Mouse (Mus musculus): Measurements from ENCODE around the gene B2m. TPM values are rescaled to one million over a fixed set of nuclear protein-coding genes. Genes with fewer than 3 reads are reported as not detected.

Gene B2m
- polyA plus RNA-seq, 1 experiment from 2014 or later, result 1,317 TPM

DNA sequence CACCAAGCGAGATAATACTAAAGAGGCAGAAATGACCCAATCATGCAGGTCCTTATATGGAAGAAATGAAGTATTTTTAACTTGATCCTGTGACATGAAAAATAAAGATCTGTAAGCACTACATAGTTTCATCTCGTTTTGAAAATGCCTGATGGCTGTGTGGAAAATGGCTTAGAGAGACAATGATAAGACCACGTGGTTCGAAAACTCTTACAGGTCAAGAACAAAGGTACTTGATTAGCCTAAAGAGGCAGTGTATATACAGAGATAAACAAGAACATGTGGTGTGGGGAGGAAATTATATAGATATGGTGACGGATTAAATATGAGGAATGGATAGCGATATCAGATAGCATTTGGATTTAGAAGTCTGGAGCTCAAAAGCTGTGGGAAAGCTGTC is 23.8 kb downstream of the B2m start:
- WGBS (ENCODE audit: insufficient replicate concordance), result 59% methylated on average over 6 of the region's 6 CpGs
- no peak overlapping the region for H3K9ac ChIP-seq (replicated peaks)
- DNase-seq (no peak), ATAC-seq (no peak)
- no peak overlapping the region for H3K4me2 ChIP-seq (ENCODE audit: low read depth, low read length)
- H3K27ac ChIP-seq (ENCODE audit: low read depth), result no peak overlapping the region
- no peak overlapping the region for H3K4me3 ChIP-seq (ENCODE audit: low read depth, low read length)
- no peaks in the 10 kb centered on the region for H3K36me3 ChIP-seq (replicated peaks; ENCODE audit: insufficient read depth, low read length)
- TF ChIP-seq EP300 (IDR thresholded peaks at IDR 0.05; ENCODE audit: low read depth) (no peak), CTCF (IDR thresholded peaks at IDR 0.05; ENCODE audit: low read depth) (no peak)
- H3K27me3 ChIP-seq (ENCODE audit: insufficient read depth, low read length), result no peaks in the 10 kb centered on the region
- H3K9me3 ChIP-seq (ENCODE audit: low read length), result no peaks in the 10 kb centered on the region
- no peaks in the 10 kb centered on the region for H3K4me1 ChIP-seq (ENCODE audit: insufficient read depth)

DNA sequence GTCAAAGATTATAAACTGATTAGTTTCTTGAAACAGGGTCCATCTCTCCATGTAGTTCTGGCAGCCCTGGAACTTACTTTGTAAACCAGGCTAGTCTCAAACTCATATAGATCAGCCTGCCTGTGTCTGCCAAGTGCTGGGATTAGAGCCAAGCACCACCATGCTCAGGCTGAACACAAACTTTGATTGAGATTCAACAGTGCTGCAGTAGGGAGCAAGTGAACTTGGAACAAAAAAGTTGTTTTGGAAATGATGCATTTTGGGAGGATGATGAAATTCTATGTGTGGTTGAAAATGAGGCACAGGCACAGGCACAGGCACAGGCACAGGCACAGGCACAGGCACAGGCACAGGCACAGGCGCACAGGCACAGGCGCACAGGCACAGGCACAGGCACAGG is 24.7 kb downstream of the B2m start:
- TF ChIP-seq CTCF (IDR thresholded peaks at IDR 0.05; ENCODE audit: low read depth) (no peak), EP300 (IDR thresholded peaks at IDR 0.05; ENCODE audit: low read depth) (no peak)
- no peak overlapping the region for H3K4me3 ChIP-seq (ENCODE audit: low read depth, low read length)
- ATAC-seq (no peak), DNase-seq (no peak)
- no peak overlapping the region for H3K4me2 ChIP-seq (ENCODE audit: low read depth, low read length)
- H3K27ac ChIP-seq (ENCODE audit: low read depth), result no peak overlapping the region
- H3K9ac ChIP-seq (replicated peaks), result no peak overlapping the region
- 94% methylated on average over 2 of the region's 2 CpGs for WGBS (ENCODE audit: insufficient replicate concordance)
- H3K27me3 ChIP-seq (ENCODE audit: insufficient read depth, low read length), result no peaks in the 10 kb centered on the region
- no peaks in the 10 kb centered on the region for H3K36me3 ChIP-seq (replicated peaks; ENCODE audit: insufficient read depth, low read length)
- H3K4me1 ChIP-seq (ENCODE audit: insufficient read depth), result no peaks in the 10 kb centered on the region
- H3K9me3 ChIP-seq (ENCODE audit: low read length), result no peaks in the 10 kb centered on the region

DNA sequence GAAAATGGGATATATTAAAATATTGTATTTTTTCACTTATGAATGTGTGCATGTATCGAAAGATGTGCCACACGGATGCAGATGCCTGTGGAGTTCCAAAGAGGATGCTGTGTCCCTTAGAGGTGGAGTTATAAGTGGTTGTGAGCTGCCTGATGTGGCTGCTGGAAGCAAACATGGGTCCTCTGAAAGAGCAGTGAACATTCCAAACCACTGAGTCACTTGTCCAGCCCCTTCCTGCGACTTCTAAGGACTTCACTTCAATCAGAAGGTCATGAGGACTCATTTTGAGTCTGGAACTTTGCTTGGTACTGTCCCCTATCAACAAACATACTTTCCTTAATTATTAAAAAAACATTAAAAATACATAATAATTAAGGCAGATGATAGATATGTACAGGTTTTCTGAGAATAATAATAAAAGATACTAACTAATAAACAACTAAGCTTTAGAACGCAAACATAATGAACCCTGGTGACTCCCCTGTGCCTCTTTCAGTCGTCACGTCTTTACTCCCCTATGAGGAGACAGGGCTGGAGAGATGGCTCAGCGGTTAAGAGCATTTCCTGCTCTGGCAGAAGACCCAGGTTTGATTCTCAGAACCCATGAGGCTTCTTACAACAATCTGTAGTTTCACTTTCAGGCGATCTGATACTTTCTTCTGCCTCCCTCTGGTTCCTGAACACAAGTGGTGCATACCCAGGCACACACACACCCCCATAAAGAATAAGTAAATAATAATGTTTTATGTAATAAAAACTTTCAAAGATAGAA is 32.8 kb downstream of the B2m start:
- no peak overlapping the region for H3K4me2 ChIP-seq (ENCODE audit: low read depth, low read length)
- H3K9me3 ChIP-seq (ENCODE audit: low read length), result no peaks in the 10 kb centered on the region
- no peaks in the 10 kb centered on the region for H3K4me1 ChIP-seq (ENCODE audit: insufficient read depth)
- DNase-seq, result no peak
- no peak overlapping the region for H3K27ac ChIP-seq (ENCODE audit: low read depth)
- no peaks in the 10 kb centered on the region for H3K36me3 ChIP-seq (replicated peaks; ENCODE audit: insufficient read depth, low read length)
- H3K27me3 ChIP-seq (ENCODE audit: insufficient read depth, low read length), result no peaks in the 10 kb centered on the region
- TF ChIP-seq EP300 (IDR thresholded peaks at IDR 0.05; ENCODE audit: low read depth) (no peak), CTCF (IDR thresholded peaks at IDR 0.05; ENCODE audit: low read depth) (no peak)
- WGBS (ENCODE audit: insufficient replicate concordance), result 62% methylated on average over 8 of the region's 8 CpGs
- no peak for ATAC-seq
- H3K4me3 ChIP-seq (ENCODE audit: low read depth, low read length), result no peak overlapping the region
- H3K9ac ChIP-seq (replicated peaks), result no peak overlapping the region

DNA sequence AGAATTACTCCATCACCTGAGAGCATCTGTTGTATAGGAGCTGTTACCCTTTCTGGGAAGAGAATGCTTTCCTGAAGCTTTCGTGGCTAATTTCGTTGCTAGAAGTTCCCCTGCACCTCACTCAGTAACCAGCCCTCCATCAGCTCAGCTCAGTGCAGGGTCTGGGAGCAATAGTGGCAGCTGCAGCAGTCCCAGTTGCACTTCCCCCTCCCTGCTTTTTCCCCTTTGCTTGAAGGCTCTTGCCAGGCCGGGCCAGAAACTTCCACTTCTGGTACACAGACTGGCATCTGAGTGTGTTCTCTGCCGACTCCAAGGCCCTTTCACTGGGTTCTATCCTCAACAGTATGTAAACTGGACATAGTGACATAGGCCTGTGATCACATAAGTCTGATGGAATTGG is 37.6 kb downstream of the B2m start:
- no peak for DNase-seq
- 76% methylated on average over 4 of the region's 4 CpGs for WGBS (ENCODE audit: insufficient replicate concordance)
- ATAC-seq, result no peak
- Histone ChIP-seq H3K36me3 (replicated peaks; ENCODE audit: insufficient read depth, low read length) (no peaks in the 10 kb centered on the region), H3K4me3 (ENCODE audit: low read depth, low read length) (no peak overlapping the region), H3K9ac (replicated peaks) (no peak overlapping the region), H3K4me1 (ENCODE audit: insufficient read depth) (no peaks in the 10 kb centered on the region), H3K4me2 (ENCODE audit: low read depth, low read length) (no peak overlapping the region), H3K27ac (ENCODE audit: low read depth) (no peak overlapping the region), H3K27me3 (ENCODE audit: insufficient read depth, low read length) (no peaks in the 10 kb centered on the region), H3K9me3 (ENCODE audit: low read length) (no peaks in the 10 kb centered on the region)
- TF ChIP-seq EP300 (IDR thresholded peaks at IDR 0.05; ENCODE audit: low read depth) (no peak), CTCF (IDR thresholded peaks at IDR 0.05; ENCODE audit: low read depth) (no peak)

DNA sequence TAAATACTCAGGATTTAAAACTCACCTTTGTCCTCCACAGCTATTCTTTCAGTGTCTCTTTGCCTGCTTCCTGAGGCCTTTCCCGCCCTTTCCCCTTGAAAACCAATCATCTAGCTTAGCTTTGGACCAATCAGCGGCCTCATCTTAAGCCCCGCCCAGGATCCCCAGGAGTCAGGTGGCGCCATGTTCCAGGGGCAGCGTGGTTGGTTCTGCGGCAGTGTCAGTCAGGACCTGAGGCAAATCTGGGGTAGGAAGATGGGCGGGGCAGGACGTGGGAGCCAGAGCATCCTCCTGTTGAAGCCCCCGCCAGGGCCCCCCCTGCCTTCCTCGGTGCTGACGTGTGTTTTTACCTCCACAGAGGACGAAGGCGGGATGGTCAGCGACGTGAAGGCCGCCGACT is 38.6 kb downstream of the B2m start, which contains the start of the genes Patl2 and Terb2:
Gene Patl2 (minus strand): TSS at position 84 of the 400 bp plus-strand sequence.
Gene Terb2 (plus strand): TSS at position 167 of the 400 bp plus-strand sequence.
- ATAC-seq, result no peak
- H3K4me1 ChIP-seq (ENCODE audit: insufficient read depth), result no peaks in the 10 kb centered on the region
- H3K27me3 ChIP-seq (ENCODE audit: insufficient read depth, low read length), result no peaks in the 10 kb centered on the region
- H3K36me3 ChIP-seq (replicated peaks; ENCODE audit: insufficient read depth, low read length), result no peaks in the 10 kb centered on the region
- H3K27ac ChIP-seq (ENCODE audit: low read depth), result no peak within 1 kb of the TSS
- no peak within 1 kb of the TSS for H3K4me3 ChIP-seq (ENCODE audit: low read depth, low read length)
- no peak within 1 kb of the TSS for H3K9ac ChIP-seq (replicated peaks)
- H3K4me2 ChIP-seq (ENCODE audit: low read depth, low read length), result no peak within 1 kb of the TSS
- WGBS (ENCODE audit: insufficient replicate concordance), result 80% methylated on average over 17 of the region's 17 CpGs
- no peak for DNase-seq
- TF ChIP-seq EP300 (IDR thresholded peaks at IDR 0.05; ENCODE audit: low read depth) (no peak), CTCF (IDR thresholded peaks at IDR 0.05; ENCODE audit: low read depth) (no peak)
- no peaks in the 10 kb centered on the region for H3K9me3 ChIP-seq (ENCODE audit: low read length)

DNA sequence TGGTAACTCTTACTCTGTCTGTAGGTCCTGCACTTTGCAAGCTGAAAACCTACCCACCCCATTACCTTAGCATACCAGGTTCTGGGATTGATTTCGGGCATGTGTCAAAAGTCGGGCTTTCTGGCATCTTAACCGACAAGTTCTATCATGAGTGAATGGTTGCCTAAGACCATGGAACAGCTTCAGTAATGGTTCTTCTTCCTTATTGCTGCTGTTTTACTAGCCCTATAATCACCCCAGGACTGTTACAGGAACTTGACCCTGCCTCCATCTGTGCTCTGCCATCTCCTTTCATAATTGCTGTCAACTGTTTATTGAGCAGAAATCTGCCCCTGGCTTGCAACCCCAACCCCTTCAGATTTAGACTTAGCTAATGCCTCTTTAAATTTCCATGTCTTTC is 39.3 kb downstream of the B2m start:
- H3K4me2 ChIP-seq (ENCODE audit: low read depth, low read length), result no peak overlapping the region
- ATAC-seq (no peak), DNase-seq (no peak)
- H3K27me3 ChIP-seq (ENCODE audit: insufficient read depth, low read length), result no peaks in the 10 kb centered on the region
- TF ChIP-seq EP300 (IDR thresholded peaks at IDR 0.05; ENCODE audit: low read depth) (no peak), CTCF (IDR thresholded peaks at IDR 0.05; ENCODE audit: low read depth) (no peak)
- H3K4me1 ChIP-seq (ENCODE audit: insufficient read depth), result no peaks in the 10 kb centered on the region
- H3K9ac ChIP-seq (replicated peaks), result no peak overlapping the region
- WGBS (ENCODE audit: insufficient replicate concordance), result 94% methylated on average over 3 of the region's 3 CpGs
- no peak overlapping the region for H3K4me3 ChIP-seq (ENCODE audit: low read depth, low read length)
- no peaks in the 10 kb centered on the region for H3K9me3 ChIP-seq (ENCODE audit: low read length)
- no peak overlapping the region for H3K27ac ChIP-seq (ENCODE audit: low read depth)
- H3K36me3 ChIP-seq (replicated peaks; ENCODE audit: insufficient read depth, low read length), result no peaks in the 10 kb centered on the region

Measured in liver, postnatal 0 days (tissue).